Mouse (Mus musculus): Measurements from ENCODE around the gene Dstn. TPM values are rescaled to one million over a fixed set of nuclear protein-coding genes. Genes with fewer than 3 reads are reported as not detected.

Gene Dstn
- total RNA-seq, 2 experiments from 2014 or later, result 57.0 to 102 TPM

- ATAC-seq (replicated peaks; ENCODE audit: low FRiP score, low TSS enrichment, poor library complexity, severe bottlenecking), result no peak
Measured at GRCm38 (mm10) chr2:143912199-143912598, 2.9 kb upstream of the Dstn start.

GRCm38 (mm10) chr2:143914221-143914620, 899 bp upstream of the Dstn start:
- no peak for ATAC-seq (replicated peaks; ENCODE audit: low FRiP score, low TSS enrichment, poor library complexity, severe bottlenecking)

- ATAC-seq (replicated peaks; ENCODE audit: low FRiP score, low TSS enrichment, poor library complexity, severe bottlenecking), result peak; percentile 49
Measured at GRCm38 (mm10) chr2:143915600-143916135, 548 bp downstream of the Dstn start.

- peak; percentile 68 for ATAC-seq (replicated peaks; ENCODE audit: low FRiP score, low TSS enrichment, poor library complexity, severe bottlenecking)
Measured at GRCm38 (mm10) chr2:143916229-143916628, 1.1 kb downstream of the Dstn start.

GRCm38 (mm10) chr2:143917622-143918021, 2.5 kb downstream of the Dstn start:
- ATAC-seq (replicated peaks; ENCODE audit: low FRiP score, low TSS enrichment, poor library complexity, severe bottlenecking), result no peak

- no peak for ATAC-seq (replicated peaks; ENCODE audit: low FRiP score, low TSS enrichment, poor library complexity, severe bottlenecking)
Measured at GRCm38 (mm10) chr2:143918831-143919502, 3.8 kb downstream of the Dstn start.

- no peak for ATAC-seq (replicated peaks; ENCODE audit: low FRiP score, low TSS enrichment, poor library complexity, severe bottlenecking)
Measured at GRCm38 (mm10) chr2:143924085-143924484, 9.0 kb downstream of the Dstn start.

- ATAC-seq (replicated peaks; ENCODE audit: low FRiP score, low TSS enrichment, poor library complexity, severe bottlenecking), result no peak
Measured at GRCm38 (mm10) chr2:143925826-143926225, 10.7 kb downstream of the Dstn start.

- 0 out of 2 replicates have a peak, but pooled peaks have one; percentile 22 for ATAC-seq (replicated peaks; ENCODE audit: low FRiP score, low TSS enrichment, poor library complexity, severe bottlenecking)
Measured at GRCm38 (mm10) chr2:143929607-143930311, 14.6 kb downstream of the Dstn start.

GRCm38 (mm10) chr2:143932340-143932873, 17.3 kb downstream of the Dstn start:
- no peak for ATAC-seq (replicated peaks; ENCODE audit: low FRiP score, low TSS enrichment, poor library complexity, severe bottlenecking)

- ATAC-seq (replicated peaks; ENCODE audit: low FRiP score, low TSS enrichment, poor library complexity, severe bottlenecking), result no peak
Measured at GRCm38 (mm10) chr2:143933516-143933915, 18.4 kb downstream of the Dstn start.

GRCm38 (mm10) chr2:143934439-143934838, 19.3 kb downstream of the Dstn start:
- ATAC-seq (replicated peaks; ENCODE audit: low FRiP score, low TSS enrichment, poor library complexity, severe bottlenecking), result no peak

GRCm38 (mm10) chr2:143937861-143938260, 22.7 kb downstream of the Dstn start:
- no peak for ATAC-seq (replicated peaks; ENCODE audit: low FRiP score, low TSS enrichment, poor library complexity, severe bottlenecking)

GRCm38 (mm10) chr2:143940406-143940805, 25.3 kb downstream of the Dstn start:
- ATAC-seq (replicated peaks; ENCODE audit: low FRiP score, low TSS enrichment, poor library complexity, severe bottlenecking), result no peak

- no peak for ATAC-seq (replicated peaks; ENCODE audit: low FRiP score, low TSS enrichment, poor library complexity, severe bottlenecking)
Measured at GRCm38 (mm10) chr2:143944796-143945195, 29.7 kb downstream of the Dstn start.

GRCm38 (mm10) chr2:143945466-143946075, 30.5 kb downstream of the Dstn start:
- ATAC-seq (replicated peaks; ENCODE audit: low FRiP score, low TSS enrichment, poor library complexity, severe bottlenecking), result peak; percentile 72

GRCm38 (mm10) chr2:143946399-143946798, 31.3 kb downstream of the Dstn start:
- ATAC-seq (replicated peaks; ENCODE audit: low FRiP score, low TSS enrichment, poor library complexity, severe bottlenecking), result no peak

GRCm38 (mm10) chr2:143947981-143948380, 32.9 kb downstream of the Dstn start:
- no peak for ATAC-seq (replicated peaks; ENCODE audit: low FRiP score, low TSS enrichment, poor library complexity, severe bottlenecking)

- no peak for ATAC-seq (replicated peaks; ENCODE audit: low FRiP score, low TSS enrichment, poor library complexity, severe bottlenecking)
Measured at GRCm38 (mm10) chr2:143948416-143948815, 33.3 kb downstream of the Dstn start.

GRCm38 (mm10) chr2:143949217-143949616, 34.1 kb downstream of the Dstn start:
- ATAC-seq (replicated peaks; ENCODE audit: low FRiP score, low TSS enrichment, poor library complexity, severe bottlenecking), result no peak

Measured in megakaryocyte-erythroid progenitor cell, adult 5-6 weeks (primary cell).